26 mouse cellular contexts compared by ENCODE assay signal in genomic region chr16:20783891-20784290, GRCm38 (mm10). TPM values are rescaled to one million over a fixed set of nuclear protein-coding genes. Genes with fewer than 3 reads are reported as not detected.
DNase-seq lines count a peak whose midpoint lies in the region; ATAC-seq and TF ChIP-seq lines count a peak whose summit lies in the region.
"Had no signal": no experiment of that assay in that cellular context is flagged by ENCODE, and none has a peak within 500 bp of the region (broad histone marks: within the 10 kb centered on the region; RNA-seq: fewer than 3 reads in every experiment).

No protein-coding gene starts in this region.

- no peaks in the 10 kb centered on the region for H3K36me3 ChIP-seq in intestine, postnatal 0 days (ENCODE audit: control insufficient read depth, insufficient read depth)
- no peaks in the 10 kb centered on the region for H3K36me3 ChIP-seq in intestine, embryonic 16.5 days (ENCODE audit: control insufficient read depth, insufficient read depth, low read length)
- H3K36me3 ChIP-seq in liver, embryonic 11.5 days (ENCODE audit: control insufficient read depth, insufficient read depth, low read length), result no peaks in the 10 kb centered on the region
- H3K36me3 ChIP-seq: forebrain, embryonic 10.5 days; heart, embryonic 10.5 days; heart, embryonic 13.5 days; hindbrain, embryonic 12.5 days had no signal

- no peak overlapping the region for H3K4me3 ChIP-seq in intestine, postnatal 0 days (ENCODE audit: low read depth, low read length)
- no peak overlapping the region for H3K4me3 ChIP-seq in intestine, embryonic 16.5 days (ENCODE audit: low read length)
- H3K4me3 ChIP-seq in liver, embryonic 11.5 days (ENCODE audit: low read depth, low read length), result no peak overlapping the region
- no peak overlapping the region for H3K4me3 ChIP-seq in lung, adult 2 months (replicated peaks; ENCODE audit: extremely low read depth, low read depth, low read length)
- H3K4me3 ChIP-seq: forebrain, embryonic 10.5 days; forebrain, embryonic 13.5 days; heart, adult 2 months; heart, embryonic 10.5 days; heart, embryonic 13.5 days; hindbrain, embryonic 12.5 days had no signal

- H3K9me3 ChIP-seq in intestine, postnatal 0 days (ENCODE audit: control insufficient read depth), result no peaks in the 10 kb centered on the region
- no peaks in the 10 kb centered on the region for H3K9me3 ChIP-seq in intestine, embryonic 16.5 days (ENCODE audit: control insufficient read depth, low read length)
- no peaks in the 10 kb centered on the region for H3K9me3 ChIP-seq in liver, embryonic 11.5 days (ENCODE audit: control insufficient read depth, low read length)
- H3K9me3 ChIP-seq: forebrain, embryonic 10.5 days; forebrain, embryonic 13.5 days; heart, embryonic 10.5 days; heart, embryonic 13.5 days; hindbrain, embryonic 12.5 days had no signal

- 76% methylated on average over 2 of the region's 2 CpGs for WGBS in intestine, postnatal 0 days
- 80% methylated on average over 2 of the region's 2 CpGs for WGBS in intestine, embryonic 16.5 days
- WGBS in liver, embryonic 11.5 days, result 87% methylated on average over 2 of the region's 2 CpGs
- 77% methylated on average over 2 of the region's 2 CpGs for WGBS in lung, adult 2 months

- H3K4me1 ChIP-seq in intestine, postnatal 0 days (replicated peaks; ENCODE audit: control insufficient read depth, insufficient read depth, low read length), result no peaks in the 10 kb centered on the region
- H3K4me1 ChIP-seq in intestine, embryonic 16.5 days (ENCODE audit: control insufficient read depth, insufficient read depth, low read length), result no peaks in the 10 kb centered on the region
- H3K4me1 ChIP-seq in liver, embryonic 11.5 days (replicated peaks; ENCODE audit: control insufficient read depth, insufficient read depth, low read length), result no peaks in the 10 kb centered on the region
- no peaks in the 10 kb centered on the region for H3K4me1 ChIP-seq in lung, adult 2 months (ENCODE audit: control insufficient read depth, insufficient read depth, low read length)
- H3K4me1 ChIP-seq: forebrain, embryonic 10.5 days; forebrain, embryonic 13.5 days; heart, embryonic 10.5 days; heart, embryonic 13.5 days; hindbrain, embryonic 12.5 days had no signal

- no peak overlapping the region for H3K4me2 ChIP-seq in intestine, postnatal 0 days (replicated peaks; ENCODE audit: low read depth)
- no peak overlapping the region for H3K4me2 ChIP-seq in intestine, embryonic 16.5 days (ENCODE audit: low read depth, low read length)
- no peak overlapping the region for H3K4me2 ChIP-seq in liver, embryonic 11.5 days
- H3K4me2 ChIP-seq: forebrain, embryonic 13.5 days; heart, embryonic 13.5 days; hindbrain, embryonic 12.5 days had no signal

- peak; percentile 30; the same call in 1 of the 2 replicates for ATAC-seq in intestine, postnatal 0 days
- ATAC-seq in intestine, embryonic 16.5 days, result no peak
- no peak for ATAC-seq in liver, embryonic 11.5 days (replicated peaks; ENCODE audit: low FRiP score)
- ATAC-seq: activated CD4-positive, CD25-positive, alpha-beta regulatory T cell, adult 4 months; forebrain, embryonic 13.5 days; forebrain, embryonic 16.5 days had no signal

- H3K9ac ChIP-seq in intestine, postnatal 0 days (ENCODE audit: low read depth, low read length), result no peak overlapping the region
- no peak overlapping the region for H3K9ac ChIP-seq in intestine, embryonic 16.5 days (ENCODE audit: low read depth, low read length)
- no peak overlapping the region for H3K9ac ChIP-seq in liver, embryonic 11.5 days (ENCODE audit: low read depth, low read length)
- H3K9ac ChIP-seq: forebrain, embryonic 13.5 days; heart, embryonic 13.5 days; hindbrain, embryonic 12.5 days had no signal

- H3K27ac ChIP-seq in intestine, postnatal 0 days (ENCODE audit: low read depth, low read length), result no peak overlapping the region
- no peak overlapping the region for H3K27ac ChIP-seq in intestine, embryonic 16.5 days (ENCODE audit: low read length)
- no peak overlapping the region for H3K27ac ChIP-seq in liver, embryonic 11.5 days (ENCODE audit: low read depth, low read length)
- H3K27ac ChIP-seq: forebrain, embryonic 10.5 days; forebrain, embryonic 13.5 days; heart, adult 2 months; heart, embryonic 10.5 days; heart, embryonic 13.5 days; hindbrain, embryonic 12.5 days had no signal

- H3K27me3 ChIP-seq in intestine, postnatal 0 days (replicated peaks; ENCODE audit: control insufficient read depth, insufficient read depth, low read length), result no peaks in the 10 kb centered on the region
- H3K27me3 ChIP-seq in intestine, embryonic 16.5 days (replicated peaks; ENCODE audit: control insufficient read depth, insufficient read depth, low read length), result no peaks in the 10 kb centered on the region
- H3K27me3 ChIP-seq in liver, embryonic 11.5 days (replicated peaks; ENCODE audit: control insufficient read depth, insufficient read depth, low read length), result no peaks in the 10 kb centered on the region
- H3K27me3 ChIP-seq: forebrain, embryonic 13.5 days; hindbrain, embryonic 12.5 days had no signal

- DNase-seq in liver, embryonic 11.5 days (ENCODE audit: low spot score), result peak; percentile 16
- no peak for DNase-seq in liver
- peak; percentile 52 for DNase-seq in lung, postnatal 10 days
- DNase-seq in lung, adult 2 months, result no peak
- no peak for DNase-seq in heart, postnatal 4 days
- no peak for DNase-seq in spleen, adult 12 weeks (ENCODE audit: low spot score)
- DNase-seq: adrenal gland, adult 8-10 months; adrenal gland, postnatal 25 days; cerebellum, adult 11-12 months; cerebellum, adult 8-10 months; cerebellum, postnatal 10 days; gastrocnemius, postnatal 10 days; gastrocnemius, postnatal 36 days; heart, adult 2 months; heart, postnatal 14 days had no signal

- no peak for TF ChIP-seq POLR2A in lung, adult 2 months (IDR thresholded peaks at IDR 0.05; ENCODE audit: borderline replicate concordance, extremely low read depth, low read depth, low read length)

- no peak for TF ChIP-seq CTCF in intestine, postnatal 0 days (IDR thresholded peaks at IDR 0.05; ENCODE audit: low read depth)
- TF ChIP-seq CTCF in lung, adult 2 months (IDR thresholded peaks at IDR 0.05; ENCODE audit: insufficient read depth, low read length), result no peak

RNA-seq across cellular contexts. Expression of gene Thpo, which starts 49.6 kb away (rescaled TPM):
- polyA plus RNA-seq in intestine, postnatal 0 days (2015; fragmentation: Nextera tagmentation; extraction: Ambion mirVana), result 2.4 and 2.7 TPM in 2 replicates
- 2.6 and 2.9 TPM in 2 replicates for polyA plus RNA-seq in intestine, embryonic 16.5 days (2015; fragmentation: Nextera tagmentation; extraction: Ambion mirVana)
- 4.1 and 4.3 TPM in 2 replicates for polyA plus RNA-seq in liver, embryonic 11.5 days (2014; fragmentation: Nextera tagmentation; extraction: Ambion mirVana)
- 1.1 and 1.6 TPM in 2 replicates for polyA plus RNA-seq in lung, adult 2 months (2012; rRNA removed)
- total RNA-seq in heart, postnatal 4 days (2021), result under 1 TPM in 1 of 2 experiments, not detected in 1; 0.27 TPM
- total RNA-seq: granulocyte monocyte progenitor cell, adult 5-6 weeks; hematopoietic stem cell, adult 5-6 weeks had no signal

RNA-seq across cellular contexts. Expression of gene Chrd, which starts 51.0 kb away (rescaled TPM):
- 2.3 TPM in 2 replicates for polyA plus RNA-seq in intestine, postnatal 0 days (2015; fragmentation: Nextera tagmentation; extraction: Ambion mirVana)
- 3.0 and 3.1 TPM in 2 replicates for polyA plus RNA-seq in intestine, embryonic 16.5 days (2015; fragmentation: Nextera tagmentation; extraction: Ambion mirVana)
- 0.77 and 0.93 TPM in 2 replicates for polyA plus RNA-seq in liver, embryonic 11.5 days (2014; fragmentation: Nextera tagmentation; extraction: Ambion mirVana)
- 4.4 and 5.8 TPM in 2 replicates for polyA plus RNA-seq in lung, adult 2 months (2012; rRNA removed)
- total RNA-seq in heart, postnatal 4 days (2021), result 1 to 10 TPM; 1.6 to 1.9 TPM
- total RNA-seq: granulocyte monocyte progenitor cell, adult 5-6 weeks; hematopoietic stem cell, adult 5-6 weeks had no signal
- polyA plus RNA-seq: activated CD4-positive, CD25-positive, alpha-beta regulatory T cell, adult 4 months had no signal

Comparison
In these comparisons a context has a peak if more than half of its experiments do, and no peak if none do; other contexts are left out.
1. DNase-seq: peak in liver, embryonic 11.5 days (single experiment) and lung, postnatal 10 days (single experiment); none in liver (single experiment), lung, adult 2 months (single experiment), heart, postnatal 4 days (single experiment) and spleen, adult 12 weeks (single experiment).